Mouse (Mus musculus) gastrocnemius, postnatal 10 days (tissue): Measurements from ENCODE around the gene Rftn2. TPM values are rescaled to one million over a fixed set of nuclear protein-coding genes. Genes with fewer than 3 reads are reported as not detected.

ENCODE experiments used
- DNase-seq: peaks from one replicate; pipeline ENCODE4 v3.0.0; 2021; ENCODE audit warnings: mixed read lengths
- long read RNA-seq, 2 experiments: library from polyadenylated mRNA; stranded (forward); transcript quantifications; one replicate each; pipeline ENCODE4 v2.0.0; 2021
- total RNA-seq, 2 experiments: library from RNA; stranded (reverse); gene quantifications; 2 replicates each; pipeline ENCODE4 v1.2.3; 2021

Rftn2 gene
- total RNA-seq, result 10 to 100 TPM; 12.6 to 17.3 TPM
- long read RNA-seq, experiment 1, transcript Rftn2-201 (9 exons, 3,677 nt), result major isoform, 6 of 9 reads
- long read RNA-seq, experiment 1, partial matches to known transcripts, result 1 of 9 reads
- long read RNA-seq, experiment 1, other reads (novel, unspliced or antisense), result 2 of 9 reads
- long read RNA-seq, experiment 2, transcript Rftn2-201 (9 exons, 3,677 nt), result major isoform, 6 of 11 reads
- long read RNA-seq, experiment 2, partial matches to known transcripts, result 1 of 11 reads
- long read RNA-seq, experiment 2, other reads (novel, unspliced or antisense), result 4 of 11 reads

DNA sequence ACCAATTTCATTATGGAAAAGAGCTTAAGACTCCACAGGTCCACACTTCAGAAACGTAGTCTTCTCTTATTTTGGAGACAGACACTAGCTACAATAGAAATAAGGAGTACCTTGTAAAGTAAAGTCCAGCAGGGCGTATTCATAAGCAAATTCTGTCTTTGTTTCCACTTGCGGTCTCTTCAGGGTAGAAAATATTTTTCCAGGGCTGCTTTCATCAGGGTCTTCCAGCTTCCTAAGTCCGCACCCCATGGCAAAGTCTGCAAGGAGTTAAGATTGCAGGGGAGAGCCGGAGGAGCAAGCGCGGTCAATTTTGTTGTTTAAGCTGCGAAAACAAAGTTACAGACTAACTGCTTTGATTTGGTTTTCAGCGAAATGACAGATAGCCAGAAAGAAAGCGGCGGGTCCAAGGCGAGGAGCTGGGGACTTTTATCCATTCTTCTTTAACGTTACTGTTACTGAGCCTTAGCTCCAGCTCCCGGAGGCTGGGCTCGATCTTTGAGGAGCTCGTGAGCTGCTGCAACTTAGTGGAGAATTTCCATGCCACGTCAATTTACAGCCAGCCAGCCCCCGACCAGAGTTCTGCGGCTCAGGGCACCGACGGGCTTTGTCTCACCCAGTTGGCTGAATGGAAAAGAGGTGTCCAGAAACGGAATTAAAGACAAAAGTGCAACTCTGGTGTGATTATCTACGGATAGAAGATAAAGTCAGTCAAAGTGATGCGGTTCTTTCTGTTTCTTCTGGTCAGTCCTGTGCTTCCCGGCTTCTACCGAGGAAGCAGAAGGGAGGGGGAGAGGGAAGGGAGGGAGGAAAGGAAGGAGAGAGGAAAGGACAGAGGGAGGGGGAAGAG is at the start of gene Rftn2:
TSS of gene Rftn2 (minus strand) at position 772 of the 847 bp plus-strand sequence.
- peak; percentile 42 for DNase-seq

DNA sequence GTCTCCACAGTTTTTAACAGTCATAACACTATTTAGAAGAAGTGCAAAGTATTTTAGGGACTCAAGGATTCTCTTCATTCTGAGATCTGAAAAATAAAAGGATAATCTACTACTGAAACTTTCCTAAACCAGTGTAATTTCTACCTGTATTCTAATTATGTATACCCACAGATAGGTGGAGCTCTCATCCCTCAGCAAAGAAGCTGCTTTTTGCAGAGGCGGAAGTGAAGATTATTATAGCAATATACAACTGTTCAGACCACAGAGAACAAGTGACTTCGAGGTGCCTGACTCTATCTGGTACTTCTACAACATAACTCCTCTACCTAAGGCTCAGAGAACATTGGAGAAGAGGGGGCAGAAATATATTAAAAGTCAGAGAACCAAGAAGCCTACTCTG is 38.9 kb upstream of the Rftn2 start:
- DNase-seq, result no peak

DNA sequence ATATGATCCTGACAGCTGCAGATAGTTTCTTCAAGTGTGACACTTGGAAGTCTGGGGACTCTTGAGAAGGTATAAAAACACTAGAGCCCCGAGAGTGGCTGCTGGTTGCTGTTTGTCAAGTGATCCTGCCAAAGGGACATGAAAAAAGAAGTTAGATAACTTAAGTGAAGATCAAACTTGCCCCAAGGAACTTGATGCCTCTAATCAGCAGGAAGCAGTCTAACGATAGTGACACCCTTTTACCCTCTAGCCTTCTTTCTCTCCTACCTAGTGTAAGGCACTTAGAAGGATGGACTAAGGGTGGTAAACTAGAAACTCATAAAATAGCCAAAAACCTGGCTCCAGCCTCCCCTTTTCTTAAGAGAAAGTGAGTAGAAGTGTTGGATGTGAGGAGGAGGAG is 37.8 kb upstream of the Rftn2 start:
- DNase-seq, result no peak

DNA sequence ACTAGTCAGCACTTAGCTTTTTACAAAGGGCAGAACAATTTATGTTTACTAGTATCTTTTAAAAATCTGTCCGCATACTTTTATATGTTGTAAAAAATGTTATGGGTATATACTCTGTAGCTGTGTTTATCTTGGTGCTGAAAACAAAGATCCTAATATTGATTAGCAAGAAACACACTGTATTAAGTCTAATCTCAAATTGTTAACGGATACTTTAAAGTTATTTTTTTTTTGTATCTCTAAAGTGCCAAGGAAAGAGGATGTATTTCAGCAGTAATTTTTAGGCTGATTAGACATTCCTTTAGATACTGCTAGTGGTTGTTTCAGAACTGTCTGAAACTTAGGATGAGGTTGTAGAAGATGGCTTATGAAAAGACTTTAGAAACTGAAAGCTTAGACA is 19.8 kb upstream of the Rftn2 start:
- DNase-seq, result no peak

DNA sequence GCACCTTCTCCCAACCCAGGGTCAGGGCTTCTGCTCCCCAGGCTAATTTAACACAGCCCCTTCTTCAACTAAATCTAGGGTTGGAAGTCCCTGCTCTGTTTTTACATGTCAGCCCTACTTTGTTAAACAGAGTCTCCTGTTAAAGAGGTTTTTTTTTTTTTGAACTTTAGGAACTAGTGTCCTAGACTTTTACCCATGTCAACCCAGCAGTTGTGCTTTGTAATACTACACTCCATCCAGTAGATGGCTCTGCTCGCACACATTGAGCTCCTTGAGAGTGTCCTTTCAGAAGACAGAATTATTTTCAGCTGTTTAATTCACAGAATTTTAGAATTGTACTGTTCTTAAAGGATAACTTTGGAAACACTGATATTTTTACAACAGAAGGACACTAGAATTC is 12.7 kb upstream of the Rftn2 start:
- DNase-seq, result no peak

DNA sequence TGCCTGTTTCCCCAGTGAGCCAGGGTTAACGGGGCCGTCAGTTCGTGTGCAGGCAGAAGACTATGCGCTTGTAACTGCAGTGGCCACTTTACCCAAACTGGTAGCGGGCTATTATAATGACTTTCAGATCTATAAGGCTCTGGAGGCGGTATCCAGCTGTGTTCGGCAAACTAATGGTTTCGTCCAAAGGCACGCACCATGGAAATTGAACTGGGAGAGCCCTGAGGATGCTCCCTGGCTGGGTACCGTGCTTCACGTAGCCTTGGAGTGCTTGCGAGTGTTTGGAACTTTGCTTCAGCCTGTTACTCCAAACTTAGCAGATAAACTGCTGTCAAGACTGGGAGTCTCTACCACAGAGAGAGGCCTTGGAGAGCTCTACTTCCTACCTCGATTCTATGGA is 11.9 kb upstream of the Rftn2 start:
- DNase-seq, result no peak

DNA sequence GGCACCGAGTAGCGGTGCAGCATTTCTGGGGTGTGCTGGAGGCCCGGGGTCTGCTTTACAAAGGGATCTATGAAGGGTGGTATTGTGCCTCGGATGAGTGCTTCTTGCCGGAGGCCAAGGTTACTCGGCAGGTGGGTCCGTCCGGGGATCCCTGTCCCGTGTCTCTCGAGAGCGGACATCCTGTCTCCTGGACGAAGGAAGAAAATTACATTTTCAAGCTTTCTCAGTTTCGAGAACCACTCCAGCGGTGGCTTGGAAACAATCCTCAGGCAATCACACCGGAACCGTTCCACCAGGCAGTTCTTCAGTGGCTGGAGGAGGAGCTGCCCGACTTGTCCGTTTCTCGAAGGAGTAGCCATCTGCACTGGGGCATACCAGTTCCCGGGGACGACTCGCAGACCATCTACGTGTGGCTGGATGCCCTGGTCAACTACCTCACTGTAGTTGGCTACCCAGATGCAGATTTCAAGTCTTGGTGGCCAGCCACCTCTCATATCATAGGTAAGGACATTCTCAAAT is 11.1 kb upstream of the Rftn2 start:
- DNase-seq, result peak; percentile 22

DNA sequence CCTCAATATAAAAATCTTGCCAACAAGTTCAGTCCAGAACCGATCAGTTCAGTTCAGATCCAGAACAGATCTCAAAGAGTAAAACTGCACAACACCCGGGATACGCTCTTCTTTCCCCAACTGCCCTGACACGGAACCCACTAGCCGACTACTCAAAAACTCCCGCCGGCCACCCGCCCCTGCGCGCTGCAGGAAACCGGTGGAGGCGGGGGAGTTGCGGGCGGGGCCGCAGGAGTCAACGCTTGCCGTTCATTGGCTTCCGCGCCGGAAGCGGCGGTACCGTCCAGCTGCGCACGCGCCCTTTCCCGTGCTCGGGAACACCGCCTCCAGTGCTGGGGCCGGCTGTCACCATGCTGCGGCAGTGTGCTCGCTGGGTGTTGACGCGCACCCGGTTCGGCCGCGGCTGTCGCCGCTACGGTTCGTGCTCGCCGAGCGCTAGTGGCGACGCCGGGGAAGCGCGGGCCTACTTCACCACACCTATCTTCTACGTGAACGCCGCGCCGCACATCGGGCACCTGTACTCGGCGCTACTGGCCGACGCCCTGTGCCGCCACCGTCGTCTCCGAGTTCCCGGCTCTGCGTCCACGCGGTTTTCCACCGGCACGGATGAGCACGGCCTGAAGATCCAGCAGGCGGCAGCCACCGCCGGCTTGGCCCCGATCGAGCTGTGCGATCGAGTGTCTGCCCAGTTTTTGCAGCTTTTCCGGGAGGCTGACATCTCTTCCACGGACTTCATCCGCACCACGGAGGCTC is 10.5 kb upstream of the Rftn2 start, which contains the start of gene Mars2:
TSS of gene Mars2 (plus strand) at position 288 of the 753 bp plus-strand sequence.
- peak; percentile 97 for DNase-seq

DNA sequence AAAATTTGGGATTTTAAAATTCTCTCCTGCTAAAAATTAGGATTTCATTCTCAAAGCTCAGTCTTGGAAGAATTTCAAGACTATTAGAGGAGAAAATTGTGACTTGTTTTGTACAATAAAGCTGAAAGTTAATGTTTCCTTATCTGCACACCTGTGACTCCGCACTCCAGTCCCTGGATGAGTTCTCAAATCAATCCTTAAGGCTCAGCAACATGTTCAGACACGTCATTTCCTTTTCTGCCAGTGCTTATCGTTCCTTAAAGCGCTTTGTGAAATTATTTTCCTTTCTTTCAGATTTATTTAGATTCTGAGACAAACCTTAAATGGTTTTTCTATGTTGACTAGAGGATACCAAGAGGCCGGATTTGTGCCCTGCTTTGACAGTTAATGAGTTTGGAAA is 9.9 kb upstream of the Rftn2 start:
- DNase-seq, result no peak

DNA sequence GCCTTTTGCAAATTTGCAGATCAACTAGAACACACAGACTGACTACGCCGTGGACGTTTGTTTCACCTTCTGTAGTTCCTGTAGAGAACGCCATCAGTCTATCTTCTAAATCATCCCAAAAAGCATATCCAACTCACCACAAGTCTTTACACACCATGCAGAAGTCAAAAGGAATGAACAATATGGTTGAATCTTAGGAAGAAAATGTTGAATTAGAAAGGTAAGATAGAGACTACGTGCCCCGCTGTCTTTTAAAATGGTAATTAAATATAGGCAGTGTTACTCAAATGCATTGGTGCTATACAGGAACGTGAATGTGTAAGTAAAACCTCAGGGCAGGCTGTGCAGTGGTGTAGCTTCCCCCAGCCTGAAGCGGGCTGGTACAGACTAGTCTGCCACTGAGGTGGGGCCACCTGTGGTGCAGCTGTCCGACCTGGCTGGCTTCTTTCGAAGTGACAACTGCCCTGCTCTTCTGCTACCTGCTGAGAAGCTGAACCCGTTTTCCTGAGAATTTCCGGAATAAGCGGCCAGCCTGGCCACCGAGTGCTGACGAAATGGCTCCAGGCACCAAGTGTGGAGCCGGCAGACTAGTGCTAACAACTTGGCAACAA is 8.4 kb upstream of the Rftn2 start:
- DNase-seq, result no peak

DNA sequence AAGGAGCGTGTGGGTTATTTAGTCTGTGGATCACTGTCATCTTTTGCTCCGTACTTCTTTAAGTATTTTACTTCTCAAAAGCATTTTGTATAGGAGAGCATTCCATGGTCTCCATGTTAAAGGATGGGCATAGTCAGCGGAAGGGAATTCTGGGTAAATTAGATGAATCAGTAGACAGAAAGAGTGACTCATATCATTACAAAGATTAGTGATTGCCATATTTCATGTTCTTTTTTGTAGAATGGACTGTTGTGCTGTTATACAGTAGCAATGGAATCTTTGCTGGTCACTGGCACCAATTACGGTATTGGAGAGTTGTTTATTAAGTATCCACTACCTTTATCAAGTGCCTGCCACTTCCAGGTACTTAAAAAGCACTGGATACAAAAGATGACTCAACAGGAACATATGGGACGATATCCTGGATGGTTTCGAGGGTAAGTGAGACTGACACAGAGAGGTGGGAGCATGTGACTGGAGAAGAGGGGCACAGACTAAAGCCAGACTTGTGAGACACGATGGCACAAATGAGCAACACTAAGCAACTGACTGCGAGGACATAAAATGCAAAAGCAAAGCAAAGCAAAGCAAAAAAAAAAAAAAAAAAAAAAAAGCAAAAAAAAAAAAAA is 1.8 kb upstream of the Rftn2 start:
- no peak for DNase-seq

DNA sequence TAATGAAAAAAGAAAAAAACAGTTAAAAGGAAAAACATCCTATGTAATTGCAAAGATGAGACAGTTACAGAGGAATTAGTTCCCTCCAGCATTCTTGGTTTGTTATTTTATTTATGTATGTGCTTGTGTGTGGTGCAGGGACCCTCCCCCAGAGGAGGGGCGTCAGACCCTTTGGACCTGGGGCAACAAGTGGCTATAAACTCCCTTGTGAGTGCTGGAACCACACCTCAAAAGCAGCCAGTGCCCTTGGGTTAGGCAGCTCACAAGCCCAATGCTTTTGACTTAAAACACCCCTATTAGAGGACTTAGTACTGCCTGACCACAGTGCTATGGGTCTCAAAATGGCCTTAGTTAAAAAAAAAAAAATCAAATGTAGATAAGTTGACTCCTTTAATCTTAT is 794 bp upstream of the Rftn2 start:
- no peak for DNase-seq

DNA sequence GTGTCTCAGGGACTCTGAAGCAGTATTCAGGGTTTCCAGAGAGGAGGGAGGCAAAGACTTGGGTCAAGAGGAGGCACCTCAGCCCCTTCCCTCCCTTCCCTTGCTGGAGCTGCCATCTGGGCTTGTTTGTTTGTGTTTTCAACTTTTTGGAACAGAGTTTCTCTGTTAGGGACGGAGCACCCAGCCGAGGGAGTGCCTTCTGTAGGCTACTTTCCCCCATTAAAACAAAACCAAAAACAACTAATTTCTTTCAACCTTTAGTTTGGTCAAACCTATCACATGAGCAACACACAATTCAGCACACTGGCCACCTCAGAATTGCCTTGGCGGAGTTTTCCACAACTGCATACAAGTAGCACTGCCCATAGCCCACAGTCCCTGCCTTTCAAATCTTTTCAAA is 1.2 kb downstream of the Rftn2 start:
- DNase-seq, result no peak

DNA sequence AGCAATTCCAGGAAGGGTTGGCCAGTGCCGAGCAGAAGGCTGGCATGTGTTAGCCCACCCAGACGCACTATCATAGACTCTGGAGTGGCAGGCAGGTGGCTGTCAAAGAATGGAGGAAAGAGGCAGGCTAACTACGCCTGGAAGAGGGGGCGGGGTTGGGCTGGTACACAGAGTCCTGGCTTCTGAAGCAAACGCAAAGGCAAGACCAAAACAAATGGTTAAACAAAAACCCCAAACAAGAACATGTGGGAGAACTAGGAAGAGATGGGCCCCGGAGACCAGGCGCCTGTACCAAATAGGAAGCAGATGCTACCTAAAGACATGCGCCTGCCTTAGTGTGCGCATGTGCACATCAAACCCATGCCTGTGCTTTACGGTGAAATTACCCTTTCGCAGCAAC is 2.5 kb downstream of the Rftn2 start:
- no peak for DNase-seq

DNA sequence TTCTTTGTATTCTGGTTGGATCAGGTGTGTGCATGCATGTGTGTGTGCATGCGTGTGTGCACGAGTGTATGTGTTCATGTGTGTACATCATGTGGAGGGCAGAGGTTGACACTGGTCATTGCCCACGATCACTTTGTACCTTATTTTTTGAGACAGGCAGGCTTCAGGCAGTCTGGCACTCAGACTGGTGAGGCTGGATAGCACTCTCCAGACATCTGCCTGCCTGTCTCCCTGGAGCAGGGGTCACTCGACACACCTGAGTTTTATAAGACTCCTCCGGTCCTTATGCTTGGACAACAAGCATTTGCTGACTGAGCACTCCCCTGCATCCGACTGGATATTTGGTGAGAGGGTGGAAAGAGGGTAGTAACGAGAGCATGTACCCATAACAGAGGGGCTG is 3.6 kb downstream of the Rftn2 start:
- DNase-seq, result no peak

DNA sequence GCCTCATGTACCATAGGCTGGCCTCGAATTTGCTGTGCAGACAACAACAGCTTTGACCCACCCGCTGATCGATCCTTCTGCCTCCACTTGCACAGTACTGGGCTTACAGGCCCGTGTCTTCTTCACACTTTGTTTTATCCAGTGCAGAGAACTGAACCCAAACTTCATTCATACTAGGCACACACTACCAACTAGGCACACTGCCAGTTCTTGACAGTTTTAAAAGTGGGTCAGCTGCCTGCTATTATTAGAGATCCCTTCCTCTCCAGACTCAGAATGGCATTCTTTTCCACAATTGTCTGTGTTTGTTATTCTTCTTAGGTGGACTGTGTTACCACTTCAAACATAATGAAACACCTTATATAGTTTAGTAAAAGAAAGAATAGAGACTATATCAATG is 5.2 kb downstream of the Rftn2 start:
- DNase-seq, result no peak

DNA sequence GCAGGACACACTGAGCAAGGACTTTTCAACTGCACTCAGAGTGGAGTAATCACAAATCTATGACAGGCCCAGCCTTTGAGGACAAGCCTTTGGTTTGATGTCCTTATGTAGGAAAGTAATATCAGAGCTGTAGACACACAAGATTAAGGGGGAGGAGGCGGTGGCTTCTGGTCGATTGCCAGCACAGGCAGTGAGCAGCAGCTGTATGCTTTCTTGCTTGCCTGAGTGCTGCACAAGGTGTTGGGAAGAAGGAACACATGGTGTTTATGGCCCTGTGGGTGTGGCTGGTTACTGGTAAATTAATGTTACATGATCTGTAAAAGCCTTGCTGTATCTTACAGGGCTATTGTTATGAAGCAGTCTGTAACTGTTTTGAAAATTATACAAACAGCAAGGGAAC is 9.4 kb downstream of the Rftn2 start:
- peak; percentile 36 for DNase-seq

DNA sequence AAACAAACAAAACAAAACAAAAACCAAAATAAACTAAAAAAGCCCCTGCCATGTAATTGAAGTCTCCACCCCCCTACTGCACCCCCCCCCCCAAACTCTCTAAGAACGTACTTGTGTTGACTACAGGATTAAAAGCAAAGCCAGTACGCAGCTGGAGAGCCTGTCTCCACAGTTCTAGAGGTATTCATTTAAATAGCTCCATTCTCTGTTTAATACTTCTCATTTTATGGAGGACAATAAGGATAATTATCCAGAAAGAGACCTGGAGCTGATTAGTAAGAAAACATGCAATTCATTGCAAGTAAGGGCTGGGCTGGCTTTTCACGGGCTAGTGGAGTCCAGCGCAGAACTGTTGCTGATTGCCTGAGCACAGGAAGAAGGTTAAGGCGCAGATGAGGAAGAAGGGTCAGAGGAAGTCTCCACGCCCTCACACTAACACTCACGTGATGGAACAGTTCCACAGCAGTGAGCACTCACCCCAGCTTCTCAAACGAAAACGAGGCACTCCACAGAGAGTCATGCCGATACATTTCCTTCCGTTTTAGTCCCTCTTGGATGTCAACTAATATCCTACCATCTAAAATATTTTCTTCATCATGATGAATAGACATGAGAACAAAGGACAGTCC is 11.3 kb downstream of the Rftn2 start:
- no peak for DNase-seq

DNA sequence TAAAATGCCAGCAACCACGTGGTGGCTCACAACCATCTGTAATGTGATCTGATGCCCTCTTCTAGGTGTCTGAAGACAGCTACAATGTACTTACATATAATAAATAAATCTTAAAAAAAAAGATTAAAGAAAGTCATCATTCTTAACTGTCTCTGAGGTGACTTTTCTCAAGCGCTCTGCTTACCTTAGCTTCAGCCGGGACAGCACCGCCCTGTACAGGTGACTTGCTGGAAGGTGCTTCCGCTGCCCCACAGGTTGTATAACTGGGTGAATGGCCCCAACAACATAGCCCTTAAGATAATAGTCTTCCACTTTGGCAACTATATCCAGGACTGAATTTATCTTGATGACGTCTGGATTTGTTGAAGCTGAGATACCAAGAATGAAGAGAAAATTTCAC is 12.6 kb downstream of the Rftn2 start:
- no peak for DNase-seq

DNA sequence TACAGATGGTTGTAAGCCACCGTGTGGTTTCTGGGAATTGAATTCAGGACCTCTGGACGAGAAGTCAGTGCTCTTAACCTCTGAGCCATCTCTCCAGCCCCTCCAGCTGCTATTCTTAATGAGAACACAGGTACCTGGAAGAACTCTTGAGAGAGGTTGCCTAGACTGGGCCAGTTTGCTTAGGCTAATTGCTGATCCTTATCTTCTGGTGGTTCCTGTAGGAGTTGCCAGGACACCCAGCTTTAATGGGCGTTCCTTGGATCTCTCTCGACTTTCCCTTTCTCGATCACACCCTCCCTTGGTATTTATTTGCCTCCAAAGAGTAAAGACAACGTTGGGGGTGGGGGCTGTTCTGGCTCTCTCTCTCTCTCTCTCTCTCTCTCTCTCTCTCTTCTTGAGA is 13.1 kb downstream of the Rftn2 start:
- no peak for DNase-seq

DNA sequence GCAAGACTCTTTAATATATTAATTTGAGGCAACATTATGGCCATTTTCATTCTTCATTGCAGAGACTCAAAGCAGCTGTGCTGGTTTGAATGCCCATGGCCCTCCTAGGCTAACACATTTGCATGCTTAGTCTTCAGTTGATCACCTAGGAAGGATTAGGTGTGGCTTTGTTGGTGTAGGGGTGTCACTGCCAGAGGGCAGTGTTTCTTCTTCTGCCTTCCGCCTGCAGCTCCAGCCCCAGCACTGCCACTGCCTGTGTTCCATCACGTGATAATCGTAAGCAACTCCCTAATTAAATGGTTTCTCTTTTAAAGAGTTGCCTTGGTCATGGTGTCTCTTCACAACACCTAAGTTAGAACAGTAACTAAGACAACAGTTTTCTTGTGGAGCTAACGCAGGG is 13.8 kb downstream of the Rftn2 start:
- no peak for DNase-seq
